Mouse (Mus musculus): ENCODE data around the gene Cyth1.

- TF ChIP-seq GATA1 (IDR thresholded peaks at IDR 0.05; ENCODE audit: low read length) = no peak
- no peak for TF ChIP-seq TAL1 (IDR thresholded peaks at IDR 0.05; ENCODE audit: low read length)
Measured at GRCm38 (mm10) chr11:118203469-118203868, 44.9 kb downstream of the Cyth1 start.

All from erythroblast, embryonic 14.5 days (primary cell).